Mouse (Mus musculus) adipocyte (in vitro differentiated cells): ENCODE results near the gene Cnn1.
"Not testable (repeated sequence)": the region's sequence is repeated elsewhere in the genome, so short reads cannot be mapped to it uniquely, and the experiment has no call there.

Experiments
- DNase-seq: peaks from one replicate; pipeline ENCODE4 v3.0.0-alpha.2; 2016; ENCODE audit warnings: low spot score

The Cnn1 gene

GRCm38 (mm10) chr9:22075778-22076177, 23.2 kb upstream of the Cnn1 start:
- DNase-seq: not testable (repeated sequence)

DNA sequence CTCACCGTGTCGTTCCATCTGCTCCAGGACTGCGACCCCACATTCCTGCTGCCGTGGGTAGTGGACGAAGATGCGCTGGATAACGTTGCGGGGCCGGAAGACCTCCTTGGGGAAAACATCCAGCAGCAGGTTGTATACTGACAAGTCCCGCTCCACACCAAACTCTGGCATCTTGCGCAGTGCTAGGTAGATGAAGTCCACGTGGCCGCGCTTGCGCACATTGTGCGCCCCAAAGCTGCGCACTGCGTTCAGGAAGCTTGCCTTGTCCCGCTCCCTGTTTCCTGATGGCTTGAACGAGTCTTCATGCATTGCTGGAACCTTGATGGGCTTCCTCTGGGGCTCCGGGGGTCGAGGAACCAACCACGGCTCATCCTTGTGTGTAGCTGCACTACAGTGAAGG, 22.8 kb upstream of the Cnn1 start:
- DNase-seq: no peak

- DNase-seq: no peak
Measured at GRCm38 (mm10) chr9:22084667-22085021, 14.4 kb upstream of the Cnn1 start.

GRCm38 (mm10) chr9:22085022-22085834, 13.8 kb upstream of the Cnn1 start, which contains the start of gene Ecsit:
Ecsit (minus strand) TSS chr9:22085438.
- DNase-seq: peak; percentile 96

- DNase-seq: no peak
Measured at GRCm38 (mm10) chr9:22086012-22086411, 13.0 kb upstream of the Cnn1 start.

GRCm38 (mm10) chr9:22087034-22087618, 11.9 kb upstream of the Cnn1 start:
- DNase-seq: no peak

DNA sequence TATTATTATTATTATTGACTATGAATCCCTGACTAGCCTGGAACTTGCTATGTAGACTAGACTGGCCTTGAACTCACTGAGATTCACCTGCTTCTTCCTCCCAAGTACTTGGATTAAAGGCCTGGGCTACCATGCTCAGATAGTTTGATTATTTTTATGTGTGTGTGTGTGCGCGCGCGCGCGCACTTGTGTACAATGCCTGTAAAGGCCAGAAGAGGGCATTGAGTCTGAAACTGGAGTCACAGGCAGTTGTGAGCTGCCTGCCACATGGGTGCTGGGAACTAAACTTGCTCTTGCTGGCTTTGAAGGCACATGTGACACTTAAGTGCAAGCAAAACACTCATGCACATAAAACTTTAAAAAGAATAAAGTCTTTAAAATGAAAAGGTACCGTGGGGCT, 9.7 kb upstream of the Cnn1 start:
- no peak for DNase-seq

GRCm38 (mm10) chr9:22089986-22090385, 9.0 kb upstream of the Cnn1 start:
- DNase-seq: no peak

GRCm38 (mm10) chr9:22092746-22093145, 6.3 kb upstream of the Cnn1 start:
- no peak for DNase-seq

DNA sequence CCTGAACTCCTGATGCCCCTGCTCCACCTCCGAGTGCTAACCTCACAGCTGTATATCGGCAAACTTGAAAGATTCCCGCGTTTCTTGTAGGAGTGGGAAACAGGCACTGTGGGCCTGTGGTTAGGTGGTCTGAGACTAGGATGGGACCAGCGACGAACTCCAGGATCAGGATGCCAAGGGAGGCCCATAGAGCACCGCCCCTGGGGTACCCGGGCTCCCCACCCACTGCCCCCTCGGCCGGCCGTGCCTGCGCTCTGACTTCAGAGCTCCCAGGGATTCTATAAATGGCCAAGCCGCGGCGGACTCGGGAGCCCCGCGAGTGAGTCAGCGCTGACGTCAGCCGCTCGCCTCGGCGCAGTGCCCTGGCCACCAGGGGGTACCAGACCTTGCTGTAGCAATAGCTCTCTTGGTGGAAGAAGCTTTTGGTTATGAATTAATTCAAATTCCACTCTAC, 3.1 kb upstream of the Cnn1 start:
- no peak for DNase-seq

- no peak for DNase-seq
Measured at GRCm38 (mm10) chr9:22099922-22100321, 906 bp downstream of the Cnn1 start.

DNA sequence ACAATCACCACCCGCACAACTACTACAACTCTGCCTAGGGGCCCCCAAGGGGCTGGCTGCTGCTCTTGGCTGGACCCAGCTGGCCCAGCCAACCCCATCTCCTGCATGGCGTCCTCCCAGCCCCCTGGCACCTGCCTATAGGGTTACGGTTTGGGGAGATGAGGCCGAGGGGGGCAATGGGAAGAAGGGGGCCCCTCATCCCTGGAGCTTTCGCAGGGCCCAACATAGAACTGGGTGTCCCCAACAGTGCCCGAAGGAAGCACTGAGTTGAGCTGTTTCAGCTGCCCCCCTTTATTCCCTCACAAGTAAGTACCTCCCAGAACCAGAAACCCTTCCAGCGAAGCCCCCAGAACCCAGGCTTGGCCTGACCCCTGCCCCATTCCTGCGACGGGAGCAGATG, 9.2 kb downstream of the Cnn1 start:
- no peak for DNase-seq

DNA sequence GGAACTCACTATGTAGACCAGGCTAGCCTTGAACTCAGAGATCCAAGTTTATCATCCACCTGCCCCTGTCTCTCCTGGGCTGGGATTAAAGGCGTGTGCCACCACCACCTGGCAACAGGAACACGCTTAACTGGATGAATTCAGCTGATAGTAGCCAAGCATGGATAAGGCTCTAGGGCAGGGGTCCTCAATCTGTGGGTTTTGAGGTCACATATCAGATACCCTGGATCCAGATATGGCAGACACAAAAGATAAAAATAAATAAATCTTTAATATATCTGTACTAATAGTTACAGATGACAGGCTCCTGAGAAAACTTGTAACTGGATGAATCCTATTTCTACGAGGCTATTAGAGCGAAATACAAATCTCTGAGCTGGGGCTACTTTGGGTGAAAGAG, 16.6 kb downstream of the Cnn1 start:
- DNase-seq: no peak

DNA sequence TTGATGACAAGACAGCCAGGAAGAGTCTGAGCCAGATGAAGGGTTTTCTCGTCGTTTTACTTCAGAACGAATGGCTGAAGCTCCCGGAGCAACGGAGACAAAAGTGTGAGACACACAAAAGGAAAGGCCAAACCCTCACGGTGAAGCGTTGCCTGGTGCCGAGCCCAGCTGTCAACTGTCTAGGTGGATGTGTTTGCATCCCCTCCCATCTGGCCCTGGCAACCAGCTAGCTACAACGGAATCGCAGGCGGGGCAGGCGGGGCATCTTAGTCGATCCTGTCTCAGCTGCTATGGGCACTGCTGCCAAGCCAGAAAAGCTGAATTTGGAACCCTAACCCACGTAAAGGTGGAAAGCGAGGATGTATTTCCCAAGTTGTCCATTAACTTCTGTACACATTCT, 17.1 kb downstream of the Cnn1 start:
- DNase-seq: no peak

- DNase-seq: peak; percentile 98
Measured at GRCm38 (mm10) chr9:22116740-22117426, 17.9 kb downstream of the Cnn1 start, which contains the start of gene Elof1. Elof1 (minus strand) TSS chr9:22117172.

GRCm38 (mm10) chr9:22117754-22118456, 18.9 kb downstream of the Cnn1 start:
- DNase-seq: peak; percentile 73

DNA sequence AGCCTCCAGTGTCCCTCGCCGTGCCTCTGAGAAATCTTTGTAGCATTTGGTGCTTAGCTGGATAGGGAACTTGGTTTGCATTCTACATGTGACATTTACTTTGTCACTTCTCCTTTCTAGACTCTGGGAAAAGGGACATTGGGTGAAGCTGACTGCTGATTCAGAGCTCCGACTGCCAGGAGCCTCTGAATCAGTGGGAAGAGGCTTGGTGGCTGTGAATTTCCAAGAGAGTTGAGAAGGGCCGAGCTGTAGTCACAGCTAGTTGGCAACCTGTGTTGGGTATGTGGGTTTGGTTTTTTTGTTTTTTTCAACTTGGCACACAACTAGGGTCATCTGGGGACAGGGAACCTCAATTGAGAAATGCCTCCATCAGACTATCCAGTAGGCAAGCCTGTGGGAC, 20.5 kb downstream of the Cnn1 start:
- peak; percentile 80 for DNase-seq

GRCm38 (mm10) chr9:22121545-22121944, 22.5 kb downstream of the Cnn1 start:
- DNase-seq: no peak

GRCm38 (mm10) chr9:22122005-22122404, 23.0 kb downstream of the Cnn1 start:
- DNase-seq: no peak

DNA sequence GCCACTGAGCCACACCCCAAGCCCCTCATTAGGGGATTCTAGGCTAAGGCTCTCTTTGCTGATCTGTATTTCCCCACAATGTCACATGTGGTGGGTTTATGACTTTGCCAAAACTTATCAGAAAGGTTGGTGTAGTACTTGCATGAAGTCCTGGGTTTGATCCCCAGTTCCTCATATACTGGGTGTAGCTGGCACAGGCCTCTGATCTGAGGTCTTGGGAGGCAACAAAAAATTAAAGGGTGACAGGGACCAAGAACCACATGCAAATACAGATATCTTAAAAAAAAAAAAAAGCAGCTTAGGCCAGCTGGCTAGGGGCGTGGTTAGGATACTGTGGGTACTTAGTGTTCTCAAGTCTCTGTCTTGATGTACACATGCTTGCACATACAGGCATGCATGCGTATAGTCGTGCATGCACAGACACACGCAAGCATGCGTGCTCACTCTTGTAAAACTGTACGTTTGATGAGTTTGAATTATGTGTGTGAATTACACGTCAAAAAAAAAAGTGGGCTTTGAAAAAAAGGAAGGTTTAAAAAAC, 24.1 kb downstream of the Cnn1 start:
- no peak for DNase-seq

GRCm38 (mm10) chr9:22124169-22124568, 25.2 kb downstream of the Cnn1 start:
- no peak for DNase-seq
